Mouse (Mus musculus) kidney, postnatal 10 days (tissue): ENCODE measurements at regions not wholly inside any gene's neighbourhood (a gene's known extent, or its start where the extent isn't known, plus 50 kb on each side); places are given as distances from the start of the nearest gene placed in this dataset.

ENCODE experiments used
- DNase-seq: peaks from one replicate; pipeline ENCODE4 v3.0.0; 2021; ENCODE audit warnings: mixed read lengths

DNA sequence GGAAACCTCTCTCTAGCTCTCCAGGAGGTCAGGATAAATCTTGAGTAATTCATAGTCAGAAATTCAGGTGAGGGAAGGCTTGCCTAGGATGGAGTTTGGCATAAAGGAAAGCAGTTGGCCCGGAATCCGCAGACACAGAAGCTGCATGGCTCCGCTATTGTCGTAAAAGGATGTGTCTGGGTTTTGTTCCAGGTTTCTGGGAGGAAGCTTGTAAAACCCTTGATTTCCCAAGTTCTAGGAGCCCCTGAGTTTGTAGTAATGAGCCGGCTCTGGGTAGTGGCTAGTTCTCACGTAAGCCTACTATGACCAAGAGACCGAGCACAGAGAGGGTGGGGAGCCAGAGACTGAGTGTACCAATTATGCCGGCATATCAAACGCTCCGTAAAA lies 52.7 kb upstream of the Gm21915 start:
- no peak for DNase-seq

DNA sequence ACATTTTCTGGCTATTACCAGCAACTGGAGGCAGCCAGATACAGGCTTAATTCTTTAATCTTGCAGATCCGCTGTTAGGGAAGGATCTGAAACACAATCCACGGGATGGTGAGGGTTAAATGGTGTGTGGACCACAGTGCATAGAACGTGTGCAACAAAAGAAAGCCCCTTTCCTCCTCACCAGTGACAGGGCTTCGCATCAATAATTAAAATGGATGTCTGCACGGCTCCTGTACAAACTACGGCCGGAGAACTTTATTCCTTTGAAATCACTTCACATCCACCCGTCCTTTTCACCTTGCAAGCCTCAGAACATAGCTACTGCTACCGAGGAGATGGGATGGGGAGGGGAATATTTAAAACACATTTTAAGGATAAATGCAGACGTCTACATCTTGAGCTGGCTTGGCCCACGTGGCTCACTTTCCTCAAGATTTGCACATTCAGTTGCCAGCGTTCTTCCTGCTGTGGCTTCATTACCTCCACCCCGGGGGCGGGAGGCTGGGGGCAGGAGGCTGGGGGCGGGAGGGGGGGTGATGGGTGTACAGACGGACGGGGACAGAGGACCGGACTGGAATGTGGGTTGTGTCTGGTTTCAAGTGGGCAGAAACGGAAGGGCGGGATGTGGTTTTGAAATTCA lies 53.3 kb upstream of the Gm21915 start:
- no peak for DNase-seq

DNA sequence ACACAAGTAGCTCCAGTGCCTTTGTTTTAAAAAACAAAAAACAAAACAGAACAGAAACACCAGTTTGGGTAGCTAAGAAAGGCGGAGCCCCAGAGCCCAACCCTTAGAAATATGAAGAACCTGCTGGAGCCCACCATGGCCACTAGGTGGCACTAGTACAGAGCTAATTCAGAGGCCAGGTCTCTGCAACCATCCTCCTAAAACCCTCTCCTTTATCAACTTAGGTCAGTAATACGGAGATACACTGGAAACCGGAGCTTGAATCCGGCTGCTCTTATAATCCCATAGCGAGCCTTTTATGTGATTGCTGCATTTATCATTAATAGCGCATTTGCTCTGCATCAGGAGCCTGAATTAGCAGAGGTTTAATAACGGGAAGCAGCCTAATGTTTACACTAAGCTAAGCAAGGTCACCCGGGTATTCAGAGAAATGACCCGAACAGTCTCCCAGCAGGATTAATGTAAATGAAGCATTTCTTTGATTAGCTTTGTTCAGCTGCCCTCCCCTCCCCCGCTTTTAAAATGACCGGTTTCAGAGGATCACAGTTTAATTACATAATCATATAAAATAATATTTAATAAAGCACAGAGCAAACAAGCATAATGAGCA lies 53.9 kb upstream of the Gm21915 start:
- peak; percentile 83 for DNase-seq

GRCm38 (mm10) chr9:40615891-40616290 lies 54.5 kb upstream of the Gm21915 start:
- no peak for DNase-seq

- no peak for DNase-seq
These were observed 56.3 kb upstream of the Gm21915 start for GRCm38 (mm10) chr9:40614071-40614470.

GRCm38 (mm10) chr9:40613182-40613581 lies 57.2 kb upstream of the Gm21915 start:
- no peak for DNase-seq

- DNase-seq = no peak
These were observed 57.7 kb upstream of the Gm21915 start for GRCm38 (mm10) chr9:40612755-40613154.

GRCm38 (mm10) chr9:40612312-40612711 lies 58.1 kb upstream of the Gm21915 start:
- no peak for DNase-seq

DNA sequence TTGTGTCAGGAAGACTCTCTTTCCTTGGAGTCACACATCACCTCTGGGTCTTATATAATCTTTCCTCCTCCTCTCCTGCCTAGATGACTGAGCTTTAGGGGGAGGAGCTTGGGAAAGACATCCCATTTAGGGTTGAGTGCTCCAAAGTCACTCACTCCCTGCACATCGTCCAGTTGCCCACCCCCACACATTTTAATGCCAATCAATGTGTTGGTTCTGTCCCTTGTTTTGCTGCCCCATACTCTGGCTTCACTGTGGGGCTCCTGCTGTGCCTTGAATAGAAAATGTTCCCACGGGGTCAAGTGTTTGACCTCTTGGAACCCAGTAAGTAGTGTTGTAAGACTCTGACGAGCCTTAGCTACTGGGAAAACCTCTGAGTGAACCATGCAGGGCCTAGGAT lies 58.8 kb upstream of the Gm21915 start:
- DNase-seq = no peak

- DNase-seq = no peak
These were observed 61.8 kb upstream of the Gm21915 start for GRCm38 (mm10) chr9:40608596-40608995.

- DNase-seq = no peak
These were observed 62.5 kb upstream of the Gm21915 start for GRCm38 (mm10) chr9:40607941-40608340.

DNA sequence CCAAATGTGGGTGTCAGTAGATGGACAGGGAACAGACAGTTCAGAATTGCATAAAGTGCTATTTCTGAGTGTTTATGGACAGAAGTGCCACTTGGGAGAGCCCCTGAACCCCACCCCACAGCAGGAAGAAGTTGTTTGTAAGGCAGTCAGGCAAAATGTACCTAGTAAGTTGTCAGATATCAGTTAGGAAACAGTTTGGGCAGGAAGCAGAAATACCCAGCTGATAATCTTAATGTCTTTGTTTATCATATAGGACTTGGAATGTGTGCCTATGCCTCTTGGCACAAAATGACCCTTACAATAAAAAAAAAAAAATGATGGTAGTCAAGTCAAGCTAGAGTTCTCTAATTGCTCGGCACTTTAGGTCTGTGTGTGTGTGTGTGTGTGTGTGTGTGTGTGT lies 66.9 kb upstream of the Gm21915 start:
- DNase-seq = no peak

DNA sequence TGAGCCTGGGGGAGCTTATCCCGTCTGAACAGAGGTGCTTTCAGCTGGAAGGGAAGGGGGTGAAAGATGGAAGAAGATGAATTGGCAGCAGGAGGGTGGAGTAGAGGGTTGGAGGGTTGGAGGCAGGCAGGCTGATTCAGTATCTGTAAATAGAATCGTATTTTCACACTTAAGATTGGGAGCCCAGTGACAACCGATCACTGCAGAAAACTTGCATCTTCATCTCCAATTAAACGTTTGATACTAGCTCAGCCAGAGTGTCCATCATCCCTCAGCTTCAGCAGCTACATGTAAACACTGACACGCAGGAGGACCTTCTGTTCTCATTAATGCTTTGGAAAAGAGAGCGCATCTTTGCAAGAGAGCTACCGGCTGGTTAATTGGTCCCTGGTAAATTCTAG lies 67.2 kb upstream of the Gramd1b start:
- DNase-seq = no peak

- DNase-seq = no peak
These were observed 56.2 kb upstream of the Gramd1b start for GRCm38 (mm10) chr9:40587421-40587820.

GRCm38 (mm10) chr9:40586581-40586980 lies 55.4 kb upstream of the Gramd1b start:
- DNase-seq = no peak

GRCm38 (mm10) chr9:40583554-40583953 lies 52.4 kb upstream of the Gramd1b start:
- peak; percentile 80 for DNase-seq

DNA sequence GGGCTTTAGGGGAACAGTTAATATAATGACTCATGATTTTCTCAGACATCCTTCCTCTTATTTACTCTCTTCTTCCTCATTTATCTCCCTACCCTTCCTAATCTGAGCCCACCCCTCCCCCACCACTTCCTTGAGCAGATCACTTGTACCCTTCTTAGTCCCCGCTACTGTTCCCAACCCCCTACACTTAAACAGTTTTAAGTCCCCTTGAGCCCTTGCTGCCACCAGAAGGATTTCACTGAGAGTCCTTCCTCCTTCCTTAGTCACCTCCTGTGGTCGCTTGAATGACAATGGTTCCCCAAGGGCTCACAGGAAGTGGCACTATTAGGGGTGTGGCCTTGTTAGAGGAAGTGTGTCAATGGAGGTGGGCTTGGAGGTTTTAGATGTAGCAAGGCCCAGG lies 50.7 kb upstream of the Gramd1b start:
- peak; percentile 9 for DNase-seq
